Mouse (Mus musculus) heart, embryonic 11.5 days (tissue): ENCODE results near the gene Mbl1. TPM values are rescaled to one million over a fixed set of nuclear protein-coding genes. Genes with fewer than 3 reads are reported as not detected.
A peak's percentile ranks its signal among the peaks of the same experiment; 100 is the strongest.

Experiments used
- ATAC-seq: fragments of 200-750 bp; cut with Nextera tagmentation; replicated peaks from 2 replicates; pipeline ENCODE4 v1.8.0; 2017; ENCODE audit warnings: moderate library complexity; ENCODE audit not compliant: insufficient number of reproducible peaks, low FRiP score, low TSS enrichment
- H3K27ac ChIP-seq: fragments of 300-500 bp; sonication (generic); 2 replicates; pipeline ENCODE4 v1.5.1; 2014; ENCODE audit warnings: mild to moderate bottlenecking, low read depth, low read length
- H3K27me3 ChIP-seq: fragments of 300-500 bp; sonication (generic); 2 replicates; pipeline ENCODE4 v1.6.1; 2014; ENCODE audit warnings: mild to moderate bottlenecking, low read length, mixed read lengths; ENCODE audit not compliant: control insufficient read depth, insufficient read depth
- H3K36me3 ChIP-seq: fragments of 300-500 bp; sonication (generic); 2 replicates; pipeline ENCODE4 v1.6.1; 2014; ENCODE audit warnings: mild to moderate bottlenecking, low read length, moderate library complexity, mixed read lengths; ENCODE audit not compliant: control insufficient read depth, insufficient read depth
- H3K4me1 ChIP-seq: fragments of 300-500 bp; sonication (generic); 2 replicates; pipeline ENCODE4 v1.6.1; 2014; ENCODE audit warnings: low read length; ENCODE audit not compliant: control insufficient read depth, insufficient read depth
- H3K4me2 ChIP-seq: fragments of 300-500 bp; sonication (generic); 2 replicates; pipeline ENCODE4 v1.6.1; 2014; ENCODE audit warnings: mild to moderate bottlenecking, moderate library complexity
- H3K4me3 ChIP-seq: fragments of 300-500 bp; sonication (generic); 2 replicates; pipeline ENCODE4 v1.5.1; 2014; ENCODE audit warnings: low read depth, low read length
- H3K9ac ChIP-seq: fragments of 300-500 bp; sonication (generic); 2 replicates; pipeline ENCODE4 v1.6.1; 2014; ENCODE audit warnings: mild to moderate bottlenecking, low read depth, low read length, moderate library complexity
- H3K9me3 ChIP-seq: fragments of 300-500 bp; sonication (generic); replicated peaks from 2 replicates; pipeline ENCODE4 v1.6.1; 2016; ENCODE audit warnings: low read length; ENCODE audit not compliant: control insufficient read depth
- WGBS: fragments of 180-500 bp; shearing (Covaris S2); extraction: QIAGEN DNeasy Blood & Tissue Kit; methylation state at CpG from one replicate; pipeline ENCODE4 v1.1.7; 2014; ENCODE audit not compliant: insufficient replicate concordance; 5-methylcytosine and 5-hydroxymethylcytosine counted together
- polyA plus RNA-seq: library from polyadenylated mRNA; unstranded; fragments of >200 nt; fragmentation: Nextera tagmentation; extraction: Ambion mirVana; gene quantifications from 2 replicates; pipeline ENCODE4 v1.2.1, GENCODE M21; 2014

The Mbl1 gene
- not detected in 2 replicates for polyA plus RNA-seq

DNA sequence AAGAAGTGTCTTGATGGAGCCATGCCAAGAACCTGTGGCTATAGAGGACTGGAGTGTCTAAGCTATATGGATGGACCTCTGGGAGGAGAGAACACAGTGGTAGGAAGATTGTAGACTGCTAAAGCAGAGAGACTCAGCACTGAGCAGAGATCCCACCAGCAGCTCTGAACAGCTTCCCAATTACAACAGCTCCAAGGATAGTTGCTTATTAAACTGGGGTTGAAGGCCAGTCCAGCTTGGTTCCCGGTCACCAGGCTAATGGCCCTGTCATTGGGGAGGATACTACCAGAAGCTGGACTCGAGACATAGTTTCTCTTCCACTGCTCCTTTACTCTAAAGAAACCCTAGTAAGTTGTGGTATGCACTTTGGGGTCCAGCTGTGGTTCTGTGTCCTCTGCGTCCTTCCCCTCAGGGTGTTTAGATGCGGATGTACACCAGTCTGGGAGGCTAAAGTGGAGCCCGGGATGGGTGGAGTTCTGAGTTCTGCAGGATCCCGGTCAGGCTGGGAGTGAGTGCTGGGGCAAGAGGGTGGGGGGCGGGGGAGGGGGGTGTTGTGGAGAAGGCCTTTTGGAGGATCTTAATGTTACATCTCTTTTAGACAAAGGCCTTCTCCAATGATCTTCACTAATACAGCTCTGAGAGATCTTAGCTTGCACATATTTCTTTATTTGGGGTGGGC lies at the start of gene Mbl1:
Mbl1 (plus strand) TSS at position 239 of the 679 bp plus-strand sequence.
- H3K9ac ChIP-seq = no peak within 1 kb of the TSS
- H3K4me1 ChIP-seq = no peaks in the 10 kb centered on the region
- no peaks in the 10 kb centered on the region for H3K36me3 ChIP-seq
- ATAC-seq = no peak
- H3K4me3 ChIP-seq = no peak within 1 kb of the TSS
- H3K27ac ChIP-seq = no peak within 1 kb of the TSS
- no peaks in the 10 kb centered on the region for H3K27me3 ChIP-seq
- no peaks in the 10 kb centered on the region for H3K9me3 ChIP-seq
- 78% methylated on average over 7 of the region's 7 CpGs for WGBS
- no peak within 1 kb of the TSS for H3K4me2 ChIP-seq

DNA sequence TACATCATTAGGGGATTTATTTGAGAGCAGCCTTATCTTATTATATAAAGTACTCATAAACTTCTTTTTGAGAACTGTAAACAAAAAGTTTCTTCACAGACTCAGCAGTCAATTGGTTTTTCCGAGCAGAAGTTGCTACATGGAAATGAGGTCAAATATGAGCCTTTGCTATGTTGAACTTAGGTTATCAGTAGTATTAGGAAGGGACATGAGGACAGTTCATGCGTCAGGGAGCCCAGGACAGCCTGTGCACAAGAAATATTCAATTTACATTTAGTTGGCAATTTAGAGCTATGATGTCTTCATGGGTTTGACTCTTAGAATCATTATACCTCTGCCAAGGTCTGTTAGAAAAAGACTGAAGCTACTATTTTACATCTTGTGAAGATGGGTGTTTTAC lies 49.0 kb upstream of the Mbl1 start:
- Histone ChIP-seq H3K4me2 (no peak overlapping the region), H3K4me1 (no peaks in the 10 kb centered on the region), H3K36me3 (no peaks in the 10 kb centered on the region), H3K4me3 (no peak overlapping the region), H3K27me3 (no peaks in the 10 kb centered on the region), H3K9me3 (no peaks in the 10 kb centered on the region), H3K9ac (no peak overlapping the region), H3K27ac (no peak overlapping the region)
- WGBS = 77% methylated on average over 2 of the region's 2 CpGs
- no peak for ATAC-seq

DNA sequence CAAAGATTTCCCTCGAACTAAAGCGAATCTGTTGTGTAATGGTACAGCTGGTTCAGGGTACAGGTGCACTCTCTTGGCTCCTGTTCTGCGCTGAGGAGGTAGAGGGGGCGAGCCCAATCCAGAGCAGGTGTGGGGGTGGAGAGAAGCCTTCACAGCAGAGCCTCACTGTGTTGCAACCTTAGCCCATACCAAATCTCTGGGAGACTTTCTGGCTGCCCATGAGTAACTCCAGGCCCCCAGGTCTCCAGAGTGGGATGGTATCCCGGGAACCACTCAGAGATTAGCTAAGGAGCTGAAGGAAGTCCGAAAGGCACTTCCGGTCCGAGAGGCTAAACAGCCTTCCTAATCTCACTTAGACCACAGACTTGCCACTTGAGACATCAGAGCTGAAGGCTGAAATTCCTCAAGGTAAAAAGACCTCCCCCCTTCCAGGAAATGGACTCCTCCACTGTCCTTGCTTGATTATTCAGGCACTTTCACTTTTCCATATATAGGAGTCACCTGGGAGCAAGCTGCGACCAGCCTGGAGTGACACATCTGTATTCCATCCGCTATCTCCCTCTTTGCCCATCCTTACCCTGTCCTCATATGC lies 46.3 kb upstream of the Mbl1 start, which contains the start of gene Mat1a:
Mat1a (plus strand) TSS at position 183 of the 592 bp plus-strand sequence.
- Histone ChIP-seq H3K36me3 (no peaks in the 10 kb centered on the region), H3K9me3 (no peaks in the 10 kb centered on the region), H3K27me3 (no peaks in the 10 kb centered on the region), H3K4me2 (peak within 1 kb of the TSS; percentile 49), H3K4me1 (no peaks in the 10 kb centered on the region), H3K9ac (no peak within 1 kb of the TSS; the same call in 1 of the 2 replicates), H3K27ac (no peak within 1 kb of the TSS), H3K4me3 (no peak within 1 kb of the TSS)
- 39% methylated on average over 10 of the region's 10 CpGs for WGBS
- no peak for ATAC-seq

DNA sequence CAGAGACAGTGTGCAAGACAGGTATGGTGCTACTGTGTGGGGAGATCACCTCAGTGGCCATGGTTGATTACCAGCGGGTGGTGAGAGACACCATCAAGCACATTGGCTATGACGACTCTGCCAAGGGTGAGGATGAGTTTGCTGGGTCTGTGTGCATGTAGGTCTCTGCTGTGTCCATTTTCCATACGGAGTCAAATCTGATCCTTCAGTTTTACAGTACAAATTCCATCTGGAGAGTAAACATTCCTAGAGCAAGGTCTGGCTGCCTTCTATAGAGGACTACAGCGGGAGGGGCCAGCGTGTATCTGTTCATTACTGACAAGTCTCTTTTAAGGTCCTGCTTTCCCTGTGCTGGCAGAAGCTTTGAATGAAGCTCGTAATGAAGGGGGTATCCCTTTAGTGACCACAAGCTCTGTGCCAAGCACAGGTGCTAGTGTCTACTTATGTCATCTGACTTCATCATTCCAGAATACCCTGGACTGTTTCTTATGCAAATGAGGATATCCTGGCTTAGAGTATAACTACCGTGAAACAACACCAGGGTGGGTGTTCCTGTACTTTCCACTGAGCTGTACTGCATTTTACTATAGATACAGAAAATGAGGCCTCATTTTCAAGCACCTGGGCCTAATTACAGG lies 40.1 kb upstream of the Mbl1 start:
- Histone ChIP-seq H3K9me3 (no peaks in the 10 kb centered on the region), H3K36me3 (no peaks in the 10 kb centered on the region), H3K4me3 (no peak overlapping the region), H3K4me1 (no peaks in the 10 kb centered on the region), H3K9ac (no peak overlapping the region), H3K27me3 (no peaks in the 10 kb centered on the region), H3K27ac (no peak overlapping the region), H3K4me2 (no peak overlapping the region)
- no peak for ATAC-seq
- 86% methylated on average over 7 of the region's 7 CpGs for WGBS

DNA sequence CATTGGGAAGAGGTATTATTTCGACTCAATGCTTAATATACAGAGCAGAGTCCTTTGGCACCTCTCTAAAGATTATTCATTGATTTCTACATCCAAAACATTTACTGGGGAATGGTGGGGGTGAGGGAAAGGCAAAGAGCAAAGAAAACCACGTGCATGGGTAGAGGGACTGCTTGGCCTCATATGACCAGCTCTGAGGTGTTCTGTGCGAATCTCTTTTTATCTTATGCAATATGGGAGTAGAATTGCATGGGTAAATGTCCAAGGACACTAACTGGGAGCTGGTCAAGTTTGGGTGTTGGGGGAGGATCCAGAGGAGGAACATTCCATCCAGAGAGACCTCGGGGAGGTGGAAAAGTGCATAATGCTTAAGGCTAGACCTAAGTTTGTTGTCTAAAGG lies 38.3 kb upstream of the Mbl1 start:
- no peaks in the 10 kb centered on the region for H3K27me3 ChIP-seq
- peaks cover 4% of the 10 kb centered on the region; the same call in 1 of the 2 replicates for H3K4me1 ChIP-seq
- ATAC-seq = no peak
- H3K4me2 ChIP-seq = no peak overlapping the region
- H3K36me3 ChIP-seq = no peaks in the 10 kb centered on the region
- WGBS = 72% methylated on average over 4 of the region's 4 CpGs
- no peak overlapping the region for H3K4me3 ChIP-seq
- H3K9me3 ChIP-seq = no peaks in the 10 kb centered on the region
- H3K9ac ChIP-seq = no peak overlapping the region
- no peak overlapping the region for H3K27ac ChIP-seq

DNA sequence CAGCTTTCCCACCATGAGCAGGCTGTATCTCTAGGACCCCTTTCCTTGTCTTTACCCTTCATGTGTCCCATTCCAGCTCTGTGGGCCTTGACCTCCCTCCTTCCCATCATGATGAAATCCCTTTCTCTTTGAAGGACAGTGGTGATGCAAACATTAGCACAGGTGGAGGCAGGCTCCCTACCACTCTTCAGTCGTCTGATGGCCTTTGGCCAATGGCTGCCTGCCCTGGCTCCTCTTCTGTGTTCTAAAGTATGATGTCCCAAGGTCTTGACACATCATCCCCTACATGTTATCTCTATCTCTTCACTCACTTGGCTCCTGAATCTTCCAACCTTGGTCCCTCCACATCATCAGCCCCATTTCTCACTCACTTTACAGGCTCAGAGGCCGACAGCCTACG lies 35.0 kb upstream of the Mbl1 start:
- H3K4me3 ChIP-seq = no peak overlapping the region
- H3K4me1 ChIP-seq = peaks cover 4% of the 10 kb centered on the region; the same call in 1 of the 2 replicates
- 67% methylated on average over 3 of the region's 3 CpGs for WGBS
- H3K4me2 ChIP-seq = no peak overlapping the region
- no peak overlapping the region for H3K9ac ChIP-seq
- no peaks in the 10 kb centered on the region for H3K36me3 ChIP-seq
- H3K27ac ChIP-seq = no peak overlapping the region
- no peaks in the 10 kb centered on the region; the same call in 1 of the 2 replicates for H3K27me3 ChIP-seq
- no peaks in the 10 kb centered on the region for H3K9me3 ChIP-seq
- no peak for ATAC-seq

DNA sequence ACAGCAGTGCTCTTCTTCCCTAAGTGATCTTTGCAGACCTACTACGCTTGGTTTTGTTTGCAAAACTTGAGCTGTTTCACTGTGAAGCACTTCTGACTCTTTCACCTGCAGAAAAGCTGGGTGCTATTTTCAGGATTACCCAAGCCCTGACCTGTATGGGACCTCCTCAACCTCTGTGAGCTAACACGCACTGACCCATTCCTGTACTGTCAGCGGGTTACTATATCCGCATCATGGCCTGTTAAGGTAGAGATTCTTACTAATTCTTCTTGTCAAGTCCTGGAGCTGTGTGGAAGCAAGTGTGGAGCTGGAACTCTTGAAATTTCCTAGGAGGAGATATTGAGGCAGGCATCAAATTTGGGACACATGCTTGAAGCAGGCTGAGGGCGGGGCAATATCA lies 26.6 kb upstream of the Mbl1 start:
- Histone ChIP-seq H3K9me3 (no peaks in the 10 kb centered on the region), H3K27me3 (no peaks in the 10 kb centered on the region; the same call in 1 of the 2 replicates), H3K4me1 (no peaks in the 10 kb centered on the region), H3K36me3 (no peaks in the 10 kb centered on the region), H3K4me2 (no peak overlapping the region), H3K9ac (no peak overlapping the region), H3K4me3 (no peak overlapping the region), H3K27ac (no peak overlapping the region)
- no peak for ATAC-seq
- WGBS = 74% methylated on average over 5 of the region's 5 CpGs

DNA sequence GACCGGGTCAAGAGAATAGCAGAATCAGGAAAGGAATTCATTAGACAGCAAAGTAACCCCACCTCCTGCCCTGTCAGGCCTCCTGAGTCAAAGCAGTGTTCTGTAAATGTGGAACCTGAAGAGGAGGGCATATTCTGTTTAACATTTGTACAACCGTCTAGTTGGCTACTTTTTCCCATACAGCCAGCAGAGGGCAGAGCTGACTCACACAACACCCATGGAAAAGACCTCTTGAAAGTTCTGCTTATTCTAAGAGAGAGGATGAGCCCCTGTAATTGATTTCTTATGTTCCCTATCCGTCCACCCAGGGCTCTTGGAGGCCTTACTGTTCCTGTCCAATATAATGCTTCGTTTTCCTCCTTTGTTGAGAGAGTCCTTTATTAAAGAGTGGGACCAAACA lies 23.3 kb upstream of the Mbl1 start:
- WGBS = 19% methylated on average over 4 of the region's 4 CpGs
- H3K4me2 ChIP-seq = no peak overlapping the region
- H3K4me1 ChIP-seq = 0 out of 2 replicates have a peak, but pooled peaks cover 3% of the 10 kb centered on the region
- H3K27ac ChIP-seq = no peak overlapping the region
- no peak overlapping the region for H3K4me3 ChIP-seq
- 0 out of 2 replicates have a peak, but pooled peaks have one; percentile 35 for ATAC-seq
- H3K9me3 ChIP-seq = no peaks in the 10 kb centered on the region
- H3K36me3 ChIP-seq = no peaks in the 10 kb centered on the region
- no peak overlapping the region for H3K9ac ChIP-seq
- no peaks in the 10 kb centered on the region for H3K27me3 ChIP-seq
